Mouse (Mus musculus) intestine, embryonic 15.5 days (tissue): ENCODE results near the gene Gsto2. TPM values are rescaled to one million over a fixed set of nuclear protein-coding genes. Genes with fewer than 3 reads are reported as not detected.
A peak's percentile ranks its signal among the peaks of the same experiment; 100 is the strongest.
"Not testable (repeated sequence)": the region's sequence is repeated elsewhere in the genome, so short reads cannot be mapped to it uniquely, and the experiment has no call there.

Source experiments
- ATAC-seq: fragments of 200-750 bp; cut with Nextera tagmentation; 2 replicates; pipeline ENCODE4 v1.8.0; 2017; ENCODE audit warnings: moderate TSS enrichment, moderate library complexity
- H3K27ac ChIP-seq: fragments of 300-500 bp; sonication (generic); 2 replicates; pipeline ENCODE4 v1.5.1; 2015; ENCODE audit warnings: mild to moderate bottlenecking, inconsistent platforms
- H3K27me3 ChIP-seq: fragments of 300-500 bp; sonication (generic); replicated peaks from 2 replicates; pipeline ENCODE4 v1.6.1; 2015; ENCODE audit warnings: inconsistent platforms
- H3K36me3 ChIP-seq: fragments of 300-500 bp; sonication (generic); 2 replicates; pipeline ENCODE4 v1.6.1; 2015; ENCODE audit warnings: inconsistent platforms
- H3K4me1 ChIP-seq: fragments of 300-500 bp; sonication (generic); replicated peaks from 2 replicates; pipeline ENCODE4 v1.6.1; 2015; ENCODE audit warnings: inconsistent platforms
- H3K4me2 ChIP-seq: fragments of 300-500 bp; sonication (generic); replicated peaks from 2 replicates; pipeline ENCODE4 v1.6.1; 2015; ENCODE audit warnings: mild to moderate bottlenecking, inconsistent platforms
- H3K4me3 ChIP-seq: fragments of 300-500 bp; sonication (generic); replicated peaks from 2 replicates; pipeline ENCODE4 v1.5.1; 2015; ENCODE audit warnings: inconsistent platforms
- H3K9ac ChIP-seq: fragments of 300-500 bp; sonication (generic); 2 replicates; pipeline ENCODE4 v1.6.1; 2015; ENCODE audit warnings: inconsistent platforms
- H3K9me3 ChIP-seq: fragments of 300-500 bp; sonication (generic); 2 replicates; pipeline ENCODE4 v1.6.1; 2016; ENCODE audit warnings: inconsistent platforms
- WGBS: fragments of 180-500 bp; shearing (Covaris S2); methylation state at CpG from one replicate; pipeline ENCODE4 v1.1.7; 2015; 5-methylcytosine and 5-hydroxymethylcytosine counted together
- polyA plus RNA-seq: library from polyadenylated mRNA; unstranded; fragments of >200 nt; fragmentation: Nextera tagmentation; extraction: Ambion mirVana; gene quantifications from 2 replicates; pipeline ENCODE4 v1.2.1, GENCODE M21; 2015

The Gsto2 gene
- polyA plus RNA-seq, 1 experiment from 2014 or later, result 0.68 TPM

DNA sequence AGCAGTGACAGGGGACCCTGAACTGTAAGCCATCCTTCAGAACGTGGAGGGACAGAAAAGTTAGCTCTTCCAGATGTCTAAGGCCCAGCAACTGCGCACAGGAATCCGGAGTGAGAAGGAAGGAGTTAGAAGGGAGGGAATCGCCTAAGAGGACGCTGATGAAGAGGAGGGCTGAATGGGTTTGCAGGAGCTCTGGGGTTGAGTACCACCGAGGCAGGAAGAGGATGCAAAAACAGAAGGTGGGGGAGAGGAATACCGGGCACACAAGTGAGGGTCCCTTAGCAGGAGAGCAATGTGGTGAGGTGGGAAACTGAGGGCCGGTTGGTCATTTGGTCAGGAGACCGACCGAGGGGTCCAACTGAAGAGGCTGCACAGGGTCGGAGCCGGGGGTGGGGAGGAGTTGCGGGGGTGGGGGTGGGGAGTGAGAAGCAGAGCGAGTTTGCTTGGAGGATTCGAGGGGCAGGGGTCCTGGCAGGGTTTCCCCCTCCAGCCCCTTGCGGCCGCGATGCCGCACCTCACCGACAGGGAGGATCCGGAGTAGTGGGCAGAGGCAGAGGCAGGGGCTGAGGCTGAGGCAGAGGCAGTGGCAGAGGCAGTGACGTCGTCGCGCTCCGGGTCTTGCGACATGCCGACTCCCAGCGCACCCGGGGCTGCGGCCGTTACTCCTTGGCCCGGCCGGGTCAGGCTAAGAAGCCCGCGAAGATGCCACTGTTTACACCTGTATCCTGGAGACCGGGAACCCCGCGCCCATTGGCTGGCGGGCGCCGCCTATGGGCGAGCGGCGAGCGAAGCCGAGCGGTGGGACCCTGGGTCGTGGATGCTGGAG lies 28.4 kb upstream of the Gsto2 start:
- H3K27me3 ChIP-seq, result peaks cover 4% of the 10 kb centered on the region; the same call in 1 of the 2 replicates
- WGBS, result 5% methylated on average over 49 of the region's 49 CpGs
- H3K9ac ChIP-seq, result 0 out of 2 replicates have a peak overlapping the region, but pooled peaks have one; percentile 2

DNA sequence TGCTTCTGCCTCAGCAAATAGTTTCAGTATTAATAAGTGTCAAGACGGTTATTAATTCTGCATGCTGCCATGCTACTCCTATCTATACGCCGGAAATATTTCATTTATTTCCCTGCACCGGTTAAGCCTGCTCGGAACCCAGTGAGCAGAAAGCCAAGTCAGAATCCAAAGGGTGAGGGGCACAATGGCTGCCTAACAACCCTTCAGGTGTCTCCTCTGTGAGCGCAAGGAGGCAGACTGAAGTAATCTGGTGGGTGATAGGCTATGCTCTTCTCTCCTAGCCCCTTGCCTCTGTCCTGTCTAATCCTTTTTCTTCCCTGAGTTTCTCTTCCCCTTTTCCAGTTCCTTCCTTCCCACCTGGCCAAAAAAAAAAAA lies 27.8 kb upstream of the Gsto2 start:
- Histone ChIP-seq H3K4me2 (peak overlapping the region; percentile 84), H3K27me3 (peaks cover 4% of the 10 kb centered on the region; the same call in 1 of the 2 replicates), H3K36me3 (no peaks in the 10 kb centered on the region), H3K9ac (0 out of 2 replicates have a peak overlapping the region, but pooled peaks have one; percentile 2), H3K4me1 (peaks cover 5% of the 10 kb centered on the region; the same call in 1 of the 2 replicates), H3K9me3 (no peaks in the 10 kb centered on the region), H3K4me3 (peak overlapping the region; percentile 41), H3K27ac (no peak overlapping the region)
- under 1% methylated on average over 6 of the region's 6 CpGs for WGBS
- ATAC-seq, result peak; percentile 74; the same call in 1 of the 2 replicates

More for the DNA sequence above, 28.4 kb upstream of the Gsto2 start:
- no peaks in the 10 kb centered on the region for H3K9me3 ChIP-seq
- peaks cover 5% of the 10 kb centered on the region; the same call in 1 of the 2 replicates for H3K4me1 ChIP-seq
- no peaks in the 10 kb centered on the region for H3K36me3 ChIP-seq
- peak overlapping the region; percentile 84 for H3K4me2 ChIP-seq
- peak; percentile 95 for ATAC-seq
- no peak overlapping the region for H3K27ac ChIP-seq
- peak overlapping the region; percentile 41 for H3K4me3 ChIP-seq

- H3K36me3 ChIP-seq, H3K4me1 ChIP-seq, H3K4me2 ChIP-seq, H3K4me3 ChIP-seq, ATAC-seq, H3K9ac ChIP-seq, H3K9me3 ChIP-seq, H3K27ac ChIP-seq, H3K27me3 ChIP-seq: not testable (repeated sequence)
- WGBS, result 84% methylated on average over 15 of the region's 15 CpGs
These were observed 24.1 kb upstream of the Gsto2 start for GRCm38 (mm10) chr19:47841234-47841633.

DNA sequence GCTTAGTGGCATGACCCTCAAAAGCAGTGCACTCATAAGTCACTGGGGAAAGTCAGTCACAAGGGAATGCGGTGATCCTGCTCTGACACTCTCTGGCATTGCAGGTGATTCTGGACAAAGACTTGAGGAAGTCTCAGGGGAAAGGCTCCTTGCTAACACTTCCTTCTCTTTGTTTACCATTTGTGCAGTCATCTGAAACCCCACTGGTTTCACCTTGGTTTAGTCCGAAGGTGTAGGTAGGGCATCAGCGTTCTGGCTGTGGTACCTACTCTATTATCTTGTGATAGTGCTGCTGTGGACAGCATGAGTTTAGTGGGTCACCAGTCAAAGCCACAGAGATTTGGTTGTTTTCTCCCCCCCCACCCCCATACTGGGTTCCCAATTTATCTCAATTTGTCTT lies 15.6 kb upstream of the Gsto2 start:
- no peaks in the 10 kb centered on the region for H3K36me3 ChIP-seq
- H3K27ac ChIP-seq, result no peak overlapping the region
- H3K9me3 ChIP-seq, result no peaks in the 10 kb centered on the region
- H3K4me3 ChIP-seq, result no peak overlapping the region
- 89% methylated on average over 3 of the region's 3 CpGs for WGBS
- H3K4me1 ChIP-seq, result peaks cover 9% of the 10 kb centered on the region; the same call in 1 of the 2 replicates
- H3K27me3 ChIP-seq, result no peaks in the 10 kb centered on the region
- H3K4me2 ChIP-seq, result no peak overlapping the region
- no peak overlapping the region for H3K9ac ChIP-seq
- no peak for ATAC-seq

DNA sequence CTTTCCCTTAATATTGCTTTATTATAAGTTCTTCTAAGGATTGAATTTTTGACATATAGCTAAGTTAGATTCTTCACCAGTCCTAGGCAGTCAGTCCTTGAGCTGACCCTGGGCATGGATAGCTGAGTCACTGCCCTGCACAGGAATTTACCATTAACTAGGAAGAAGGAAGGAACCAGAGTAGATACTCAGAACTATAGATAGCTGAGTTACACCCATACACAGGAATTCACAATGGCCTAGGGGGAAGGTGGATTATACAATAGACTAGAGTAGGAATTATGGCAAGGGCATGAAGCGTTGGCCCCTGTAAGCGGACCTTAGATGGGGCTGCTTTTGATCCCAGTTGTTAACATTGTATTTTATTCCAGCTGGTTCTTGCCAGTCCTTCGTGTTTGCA lies 13.2 kb upstream of the Gsto2 start:
- ATAC-seq, H3K27me3 ChIP-seq, H3K4me3 ChIP-seq, H3K9ac ChIP-seq, H3K9me3 ChIP-seq, H3K4me1 ChIP-seq, H3K4me2 ChIP-seq, H3K27ac ChIP-seq, H3K36me3 ChIP-seq: not testable (repeated sequence)
- 80% methylated on average over 3 of the region's 3 CpGs for WGBS

DNA sequence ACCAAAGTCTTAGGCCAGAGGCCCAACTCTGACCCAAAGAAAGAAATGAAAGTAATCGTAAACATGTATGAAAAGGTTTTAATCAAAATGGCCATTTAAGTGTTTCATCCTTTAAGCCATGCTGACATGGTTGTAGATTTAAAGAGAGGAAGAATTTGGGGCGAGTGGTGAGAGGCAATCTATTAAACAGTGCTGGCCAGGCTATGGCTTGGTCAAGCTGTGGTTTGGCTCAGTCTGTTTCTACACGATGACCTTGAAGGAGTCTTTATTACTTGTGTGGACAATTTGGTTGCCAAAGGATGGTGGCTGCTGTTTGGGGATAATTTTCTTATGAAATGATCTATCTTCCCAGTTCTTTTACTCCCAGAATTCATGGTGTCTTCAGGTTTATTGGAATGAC lies 12.3 kb upstream of the Gsto2 start:
- Histone ChIP-seq H3K4me2 (no peak overlapping the region), H3K4me1 (peaks cover 9% of the 10 kb centered on the region; the same call in 1 of the 2 replicates), H3K27ac (no peak overlapping the region), H3K9me3 (no peaks in the 10 kb centered on the region), H3K27me3 (no peaks in the 10 kb centered on the region), H3K9ac (no peak overlapping the region), H3K4me3 (no peak overlapping the region), H3K36me3 (no peaks in the 10 kb centered on the region)
- 84% methylated on average over 3 of the region's 3 CpGs for WGBS
- ATAC-seq, result no peak

- no peaks in the 10 kb centered on the region for H3K27me3 ChIP-seq
- H3K9ac ChIP-seq, result peak overlapping the region; percentile 77
- peak overlapping the region; percentile 70 for H3K4me3 ChIP-seq
- 16% methylated on average over 13 of the region's 13 CpGs for WGBS
- H3K27ac ChIP-seq, result no peak overlapping the region
- H3K4me1 ChIP-seq, result peaks cover 9% of the 10 kb centered on the region; the same call in 1 of the 2 replicates
- ATAC-seq, result peak; percentile 78
- no peaks in the 10 kb centered on the region for H3K36me3 ChIP-seq
- no peaks in the 10 kb centered on the region for H3K9me3 ChIP-seq
- peak overlapping the region; percentile 94 for H3K4me2 ChIP-seq
These were observed 11.2 kb upstream of the Gsto2 start for GRCm38 (mm10) chr19:47853951-47854795.

DNA sequence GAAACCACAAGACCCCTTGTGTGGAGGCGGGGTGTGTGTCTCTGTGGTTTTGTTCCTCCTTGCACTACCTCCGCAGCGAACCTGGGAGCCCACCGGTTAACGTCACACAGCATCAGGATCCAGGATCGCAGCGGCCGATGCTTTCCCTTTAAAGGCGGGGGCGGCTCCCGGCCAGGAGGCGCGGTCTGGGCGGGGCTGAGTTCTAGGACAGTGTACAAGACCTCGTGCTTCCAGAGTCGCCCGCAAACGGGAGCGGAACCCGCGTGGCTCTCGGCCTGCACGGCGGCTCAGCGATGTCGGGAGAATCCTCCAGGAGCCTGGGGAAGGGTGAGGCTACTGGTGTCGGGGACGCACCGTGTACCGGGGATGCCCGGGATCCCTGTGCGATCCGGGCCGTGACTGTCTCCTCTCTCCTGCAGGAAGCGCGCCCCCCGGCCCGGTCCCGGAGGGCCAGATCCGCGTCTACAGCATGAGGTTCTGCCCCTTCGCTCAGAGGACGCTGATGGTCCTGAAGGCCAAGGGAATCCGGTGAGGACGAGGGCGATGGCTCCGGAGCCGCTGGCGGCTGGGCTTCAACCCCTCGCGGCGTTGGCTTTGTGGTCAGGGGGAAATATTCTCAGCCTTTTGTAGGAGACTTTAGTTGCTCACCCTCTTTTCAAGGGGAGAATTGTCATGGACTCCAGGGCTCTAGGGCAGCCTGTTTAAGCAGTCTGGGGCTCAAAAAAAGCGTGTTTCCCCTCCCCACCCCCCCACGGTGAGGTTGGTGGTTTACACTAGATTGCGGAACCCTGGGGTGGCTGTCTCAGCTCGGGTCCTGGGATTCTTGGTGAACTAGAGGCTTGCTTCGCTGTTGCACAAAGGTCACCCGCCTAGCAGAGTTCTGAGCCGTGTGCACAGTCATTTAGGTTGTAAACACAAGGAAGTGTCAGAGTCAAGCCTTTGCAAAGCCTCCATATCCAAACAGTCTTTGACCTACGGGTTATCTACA lies 10.2 kb upstream of the Gsto2 start, which contains the start of gene Gsto1:
TSS of gene Gsto1 (plus strand) at position 175 of the 988 bp plus-strand sequence.
- peak within 1 kb of the TSS; percentile 86 for H3K27ac ChIP-seq
- peaks cover 9% of the 10 kb centered on the region; the same call in 1 of the 2 replicates for H3K4me1 ChIP-seq
- peak within 1 kb of the TSS; percentile 70 for H3K4me3 ChIP-seq
- WGBS, result under 1% methylated on average over 60 of the region's 60 CpGs
- no peaks in the 10 kb centered on the region for H3K27me3 ChIP-seq
- peak within 1 kb of the TSS; percentile 94 for H3K4me2 ChIP-seq
- H3K9ac ChIP-seq, result peak within 1 kb of the TSS; percentile 77
- H3K36me3 ChIP-seq, result no peaks in the 10 kb centered on the region
- H3K9me3 ChIP-seq, result no peaks in the 10 kb centered on the region
- peak; percentile 96 for ATAC-seq

DNA sequence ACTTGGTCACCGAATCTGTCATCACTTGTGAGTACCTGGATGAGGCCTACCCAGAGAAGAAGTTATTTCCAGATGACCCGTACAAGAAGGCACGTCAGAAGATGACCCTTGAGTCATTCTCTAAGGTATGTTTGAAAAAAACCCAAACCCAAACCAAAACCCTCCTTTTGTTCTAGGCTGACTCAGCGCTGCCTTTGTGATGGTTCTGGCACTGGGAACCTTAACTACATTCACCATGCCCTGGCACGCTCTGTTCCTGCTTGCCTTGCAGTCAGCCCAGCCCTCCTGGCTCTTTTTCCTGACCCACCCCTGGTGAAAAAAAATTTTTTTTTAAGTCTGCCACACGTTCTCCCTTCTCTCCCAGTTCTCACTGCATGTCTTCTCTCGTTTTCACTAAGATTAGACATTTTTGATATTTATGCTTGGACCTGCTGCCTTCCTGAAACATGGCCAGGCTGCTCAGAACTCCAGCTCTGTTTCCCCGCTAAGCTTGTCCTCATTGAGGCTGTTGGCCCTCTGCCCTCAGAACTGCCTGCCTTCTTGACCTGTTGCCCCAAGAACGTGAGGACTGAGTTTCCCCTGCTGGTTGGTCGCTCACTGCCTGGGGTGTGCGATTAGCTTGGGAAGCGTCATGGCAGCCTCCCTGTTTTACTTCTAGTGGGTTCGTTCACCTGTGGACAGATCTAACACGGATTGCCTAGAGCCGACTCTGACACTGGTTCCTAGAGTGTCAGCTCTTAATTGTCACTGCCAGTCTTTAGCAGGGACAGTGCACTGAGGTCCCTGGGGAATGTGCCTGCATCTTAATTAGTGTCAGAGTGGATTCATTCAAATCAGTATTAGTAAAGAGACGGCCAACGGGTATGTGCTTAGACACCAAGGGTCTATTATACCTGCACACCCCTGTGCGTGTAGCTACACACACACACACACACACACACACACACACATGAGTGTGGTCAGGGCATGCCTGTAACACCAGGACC lies 7.1 kb upstream of the Gsto2 start:
- no peak overlapping the region for H3K4me2 ChIP-seq
- ATAC-seq, result no peak
- H3K4me1 ChIP-seq, result peaks cover 9% of the 10 kb centered on the region; the same call in 1 of the 2 replicates
- no peaks in the 10 kb centered on the region for H3K9me3 ChIP-seq
- H3K27ac ChIP-seq, result no peak overlapping the region
- no peak overlapping the region for H3K9ac ChIP-seq
- H3K36me3 ChIP-seq, result no peaks in the 10 kb centered on the region
- H3K4me3 ChIP-seq, result no peak overlapping the region
- WGBS, result 81% methylated on average over 18 of the region's 18 CpGs
- H3K27me3 ChIP-seq, result no peaks in the 10 kb centered on the region

DNA sequence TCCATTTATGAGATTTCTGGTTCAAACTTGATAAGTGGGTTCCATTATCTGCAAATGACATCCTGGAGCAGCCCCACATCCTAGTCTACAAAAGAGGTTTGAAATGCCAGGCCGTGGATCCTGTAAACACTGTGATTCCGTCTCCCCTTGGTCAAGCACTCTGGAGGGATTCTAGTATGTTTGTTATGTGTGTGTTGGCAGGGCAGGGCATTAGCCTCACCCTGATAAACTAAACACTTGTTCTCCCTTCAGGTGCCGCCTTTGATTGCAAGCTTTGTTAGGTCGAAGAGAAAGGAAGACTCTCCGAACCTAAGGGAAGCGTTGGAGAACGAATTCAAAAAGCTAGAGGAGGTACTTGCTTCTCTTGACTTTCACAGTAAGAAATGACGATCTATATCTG lies 6.2 kb upstream of the Gsto2 start:
- 74% methylated on average over 8 of the region's 8 CpGs for WGBS
- no peak for ATAC-seq
- no peaks in the 10 kb centered on the region for H3K27me3 ChIP-seq
- H3K4me2 ChIP-seq, result no peak overlapping the region
- no peak overlapping the region for H3K9ac ChIP-seq
- no peak overlapping the region for H3K4me3 ChIP-seq
- no peaks in the 10 kb centered on the region for H3K9me3 ChIP-seq
- peaks cover 5% of the 10 kb centered on the region; the same call in 1 of the 2 replicates for H3K4me1 ChIP-seq
- no peaks in the 10 kb centered on the region for H3K36me3 ChIP-seq
- no peak overlapping the region for H3K27ac ChIP-seq
